18 mouse cellular contexts compared by ENCODE assay signal in the genomic region with DNA sequence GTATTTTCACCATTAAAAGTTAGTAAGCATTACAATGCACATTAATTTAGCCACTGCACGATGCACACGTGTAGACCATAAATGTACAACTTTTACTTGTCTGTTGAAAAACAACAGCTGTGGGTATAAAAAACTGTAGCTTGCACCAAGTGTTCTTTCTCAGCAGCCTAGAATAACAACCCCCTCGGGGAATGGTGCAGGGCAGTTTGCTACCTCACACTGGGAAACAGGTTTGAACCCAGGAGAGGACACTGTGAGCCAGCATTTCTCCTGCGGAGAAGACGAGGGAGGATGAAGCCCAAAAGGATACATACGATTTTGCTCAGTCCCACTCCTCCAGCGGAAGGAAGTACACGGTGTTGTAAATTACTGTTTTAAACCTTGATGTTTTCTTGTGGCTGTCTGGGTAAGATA.
A peak's percentile ranks its signal among the peaks of the same experiment; 100 is the strongest.
DNase-seq lines count a peak whose midpoint lies in the region; ATAC-seq and TF ChIP-seq lines count a peak whose summit lies in the region.
"Had no signal": no experiment of that assay in that cellular context is flagged by ENCODE, and none has a peak within 500 bp of the region (broad histone marks: within the 10 kb centered on the region; RNA-seq: fewer than 3 reads in every experiment).

No protein-coding gene starts in this region.

- H3K9ac ChIP-seq in kidney, embryonic 14.5 days (ENCODE audit: low read depth, low read length), result no peak overlapping the region
- H3K9ac ChIP-seq in lung, embryonic 14.5 days, result no peak overlapping the region
- H3K9ac ChIP-seq: embryonic facial prominence, embryonic 15.5 days; heart, embryonic 15.5 days; liver, postnatal 0 days had no signal

- no peak for DNase-seq in kidney, adult 18-20 months
- peak; percentile 59 for DNase-seq in lung, embryonic 14.5 days
- no peak for DNase-seq in lung, postnatal 10 days
- DNase-seq in splenic B cell, adult 2 months (ENCODE audit: low read depth, low spot score), result peak; percentile 16
- DNase-seq in heart, postnatal 14 days, result no peak
- DNase-seq: adrenal gland, postnatal 36 days; cerebellum, adult 18-20 months; cerebellum, postnatal 25 days; gastrocnemius, postnatal 25 days; liver, postnatal 0 days; lung, postnatal 4 days; thymus, adult 18-20 months had no signal

- H3K4me1 ChIP-seq in kidney, embryonic 14.5 days (ENCODE audit: control insufficient read depth, insufficient read depth, low read length), result no peaks in the 10 kb centered on the region
- H3K4me1 ChIP-seq in lung, embryonic 14.5 days (ENCODE audit: insufficient read depth), result no peaks in the 10 kb centered on the region

- H3K27ac ChIP-seq in kidney, embryonic 14.5 days (ENCODE audit: low read depth, low read length), result no peak overlapping the region
- no peak overlapping the region for H3K27ac ChIP-seq in lung, embryonic 14.5 days (ENCODE audit: low read depth)
- H3K27ac ChIP-seq: embryonic facial prominence, embryonic 15.5 days; heart, embryonic 15.5 days; hindbrain, embryonic 10.5 days; midbrain, embryonic 10.5 days had no signal

- WGBS in kidney, embryonic 14.5 days, result 49% methylated on average over 8 of the region's 8 CpGs
- WGBS in lung, embryonic 14.5 days, result 56% methylated on average over 8 of the region's 8 CpGs

- H3K27me3 ChIP-seq in kidney, embryonic 14.5 days (ENCODE audit: control insufficient read depth, insufficient read depth, low read length), result no peaks in the 10 kb centered on the region
- no peaks in the 10 kb centered on the region for H3K27me3 ChIP-seq in lung, embryonic 14.5 days (ENCODE audit: insufficient read depth, low read length)
- no peaks in the 10 kb centered on the region for H3K27me3 ChIP-seq in splenic B cell, adult 2 months (ENCODE audit: control insufficient read depth, insufficient read depth, low read length, poor library complexity, severe bottlenecking)
- H3K27me3 ChIP-seq: embryonic facial prominence, embryonic 15.5 days; heart, embryonic 15.5 days had no signal

- H3K9me3 ChIP-seq in kidney, embryonic 14.5 days (ENCODE audit: control insufficient read depth, low read length), result no peaks in the 10 kb centered on the region
- H3K9me3 ChIP-seq in lung, embryonic 14.5 days (ENCODE audit: low read depth, low read length), result no peaks in the 10 kb centered on the region
- H3K9me3 ChIP-seq: embryonic facial prominence, embryonic 15.5 days; heart, embryonic 15.5 days; hindbrain, embryonic 10.5 days; midbrain, embryonic 10.5 days had no signal

- no peak overlapping the region for H3K4me2 ChIP-seq in kidney, embryonic 14.5 days (replicated peaks; ENCODE audit: low read depth, low read length)
- H3K4me2 ChIP-seq in lung, embryonic 14.5 days, result no peak overlapping the region
- H3K4me2 ChIP-seq: embryonic facial prominence, embryonic 15.5 days; heart, embryonic 15.5 days had no signal

- TF ChIP-seq CTCF in lung, embryonic 14.5 days (IDR thresholded peaks at IDR 0.05; ENCODE audit: low read depth), result no peak

- H3K4me3 ChIP-seq in kidney, embryonic 14.5 days (ENCODE audit: low read length), result no peak overlapping the region
- no peak overlapping the region for H3K4me3 ChIP-seq in lung, embryonic 14.5 days (ENCODE audit: low read depth, low read length)
- H3K4me3 ChIP-seq: embryonic facial prominence, embryonic 15.5 days; heart, embryonic 15.5 days; hindbrain, embryonic 10.5 days; midbrain, embryonic 10.5 days had no signal

- intact Hi-C loops in heart, postnatal 14 days (cut with DNase I), result no loop called here

- H3K36me3 ChIP-seq in kidney, embryonic 14.5 days (ENCODE audit: control insufficient read depth, insufficient read depth, low read length), result no peaks in the 10 kb centered on the region
- H3K36me3 ChIP-seq in lung, embryonic 14.5 days (ENCODE audit: insufficient read depth), result no peaks in the 10 kb centered on the region
- no peaks in the 10 kb centered on the region for H3K36me3 ChIP-seq in splenic B cell, adult 2 months (ENCODE audit: control insufficient read depth, insufficient read depth, low read length, poor library complexity, severe bottlenecking)
- H3K36me3 ChIP-seq: embryonic facial prominence, embryonic 15.5 days; heart, embryonic 15.5 days; hindbrain, embryonic 10.5 days; midbrain, embryonic 10.5 days had no signal

- ATAC-seq in kidney, embryonic 14.5 days (ENCODE audit: low FRiP score, low TSS enrichment), result peak; percentile 89
- peak; percentile 58; the same call in 1 of the 2 replicates for ATAC-seq in lung, embryonic 14.5 days (ENCODE audit: insufficient read depth)
- ATAC-seq in common myeloid progenitor, adult 5-6 weeks (replicated peaks; ENCODE audit: low read depth, poor library complexity, severe bottlenecking), result peak; percentile 39; the same call in 1 of the 2 replicates
- ATAC-seq: liver, postnatal 0 days had no signal

Comparison
In these comparisons a context has a peak if more than half of its experiments do, and no peak if none do; other contexts are left out.
1. DNase-seq: peak in lung, embryonic 14.5 days (single experiment) and splenic B cell, adult 2 months (single experiment); none in kidney, adult 18-20 months (single experiment), lung, postnatal 10 days (single experiment) and heart, postnatal 14 days (0 of 2).
2. ATAC-seq: peak in every context shown above with its lines; median percentile 89 in kidney, embryonic 14.5 days; 58 in lung, embryonic 14.5 days; 39 in common myeloid progenitor, adult 5-6 weeks.